Comparison of ENCODE assay signal across 7 mouse cellular contexts in genomic region chr2:90679061-90679810, GRCm38 (mm10). TPM values are rescaled to one million over a fixed set of nuclear protein-coding genes. Genes with fewer than 3 reads are reported as not detected.
A peak's percentile ranks its signal among the peaks of the same experiment; 100 is the strongest.
DNase-seq lines count a peak whose midpoint lies in the region; ATAC-seq lines count a peak whose summit lies in the region.

No protein-coding gene starts in this region.

- WGBS in embryonic facial prominence, embryonic 12.5 days: under 1% methylated on average over 63 of the region's 63 CpGs
- under 1% methylated on average over 59 of the region's 63 CpGs for WGBS in limb, embryonic 11.5 days
- WGBS in midbrain, embryonic 14.5 days: under 1% methylated on average over 63 of the region's 63 CpGs

- peak overlapping the region; percentile 69 for H3K4me2 ChIP-seq in embryonic facial prominence, embryonic 12.5 days (replicated peaks)
- H3K4me2 ChIP-seq in limb, embryonic 11.5 days (ENCODE audit: low read depth, severe bottlenecking): peak overlapping the region; percentile 69
- peak overlapping the region; percentile 91 for H3K4me2 ChIP-seq in midbrain, embryonic 14.5 days (ENCODE audit: low read length)

- peak overlapping the region; percentile 93 for H3K27ac ChIP-seq in embryonic facial prominence, embryonic 12.5 days
- H3K27ac ChIP-seq in limb, embryonic 11.5 days (replicated peaks; ENCODE audit: low read depth, low read length): peak overlapping the region; percentile 80; the same call in 1 of the 2 replicates
- peak overlapping the region; percentile 96 for H3K27ac ChIP-seq in midbrain, embryonic 14.5 days (replicated peaks; ENCODE audit: low read depth, low read length)

- H3K9ac ChIP-seq in embryonic facial prominence, embryonic 12.5 days: peak overlapping the region; percentile 77
- H3K9ac ChIP-seq in limb, embryonic 11.5 days (ENCODE audit: low read length): peak overlapping the region; percentile 71
- H3K9ac ChIP-seq in midbrain, embryonic 14.5 days (replicated peaks; ENCODE audit: low read length): peak overlapping the region; percentile 63

- H3K4me1 ChIP-seq in embryonic facial prominence, embryonic 12.5 days: peaks cover 10% of the 10 kb centered on the region
- H3K4me1 ChIP-seq in limb, embryonic 11.5 days (ENCODE audit: control insufficient read depth, insufficient read depth, low read length): no peaks in the 10 kb centered on the region; the same call in 1 of the 2 replicates
- peaks cover 12% of the 10 kb centered on the region for H3K4me1 ChIP-seq in midbrain, embryonic 14.5 days (ENCODE audit: control insufficient read depth, insufficient read depth, low read length)

- no peaks in the 10 kb centered on the region for H3K27me3 ChIP-seq in embryonic facial prominence, embryonic 12.5 days
- no peaks in the 10 kb centered on the region for H3K27me3 ChIP-seq in limb, embryonic 11.5 days (ENCODE audit: control insufficient read depth, insufficient read depth, low read length)
- H3K27me3 ChIP-seq in midbrain, embryonic 14.5 days (ENCODE audit: control insufficient read depth, insufficient read depth, low read length): no peaks in the 10 kb centered on the region

- H3K36me3 ChIP-seq in embryonic facial prominence, embryonic 12.5 days: peaks cover 19% of the 10 kb centered on the region; the same call in 1 of the 2 replicates
- peaks cover 3% of the 10 kb centered on the region; the same call in 1 of the 2 replicates for H3K36me3 ChIP-seq in limb, embryonic 11.5 days (ENCODE audit: control insufficient read depth, insufficient read depth, low read length)
- H3K36me3 ChIP-seq in midbrain, embryonic 14.5 days (ENCODE audit: control insufficient read depth, insufficient read depth, low read length): peaks cover 21% of the 10 kb centered on the region

- peak overlapping the region; percentile 98 for H3K4me3 ChIP-seq in embryonic facial prominence, embryonic 12.5 days
- H3K4me3 ChIP-seq in limb, embryonic 11.5 days (ENCODE audit: low read depth, low read length): peak overlapping the region; percentile 72
- peak overlapping the region; percentile 69 for H3K4me3 ChIP-seq in midbrain, embryonic 14.5 days (replicated peaks; ENCODE audit: low read depth, low read length)

- peak; percentile 96 for ATAC-seq in embryonic facial prominence, embryonic 12.5 days (ENCODE audit: insufficient number of reproducible peaks, insufficient read depth, low FRiP score, low TSS enrichment)
- peak; percentile 97 for ATAC-seq in limb, embryonic 11.5 days (ENCODE audit: insufficient number of reproducible peaks, low FRiP score, low TSS enrichment, low read depth)
- ATAC-seq in midbrain, embryonic 14.5 days (ENCODE audit: low FRiP score, low TSS enrichment): peak; percentile 96

- H3K9me3 ChIP-seq in embryonic facial prominence, embryonic 12.5 days: no peaks in the 10 kb centered on the region
- H3K9me3 ChIP-seq in limb, embryonic 11.5 days (ENCODE audit: control insufficient read depth, low read length): no peaks in the 10 kb centered on the region
- H3K9me3 ChIP-seq in midbrain, embryonic 14.5 days (ENCODE audit: control insufficient read depth, low read length): no peaks in the 10 kb centered on the region

- peak; percentile 95 for DNase-seq in adrenal gland, postnatal 25 days
- peak; percentile 99 for DNase-seq in heart, adult 11 months
- DNase-seq in kidney, adult 18-20 months: peak; percentile 96
- DNase-seq in limb, embryonic 11.5 days (ENCODE audit: low spot score): peak; percentile 98
- DNase-seq in midbrain, embryonic 14.5 days: peak; percentile 96
- DNase-seq in spleen, adult 18-20 months: peak; percentile 85 to 95

RNA-seq across cellular contexts. Expression of gene Nup160, which starts 2.2 kb away (rescaled TPM):
- 19.7 and 23.4 TPM in 2 replicates for total RNA-seq in adrenal gland, postnatal 25 days (2021)
- 53.7 and 56.5 TPM in 2 replicates for polyA plus RNA-seq in embryonic facial prominence, embryonic 12.5 days (2016; fragmentation: Nextera tagmentation; extraction: Ambion mirVana)
- polyA plus RNA-seq in limb, embryonic 11.5 days (2014; fragmentation: Nextera tagmentation; extraction: Ambion mirVana): 66.2 and 74.0 TPM in 2 replicates
- polyA plus RNA-seq in midbrain, embryonic 14.5 days (2014; fragmentation: Nextera tagmentation; extraction: Ambion mirVana): 23.7 and 32.0 TPM in 2 replicates

Comparison
In these comparisons a context has a peak if more than half of its experiments do, and no peak if none do; other contexts are left out.
1. Peak in every context shown above with its lines: DNase-seq, ATAC-seq, H3K4me3 ChIP-seq and H3K27ac ChIP-seq.